Mouse (Mus musculus): Measurements from ENCODE around the gene Rbm17.
"Not testable (repeated sequence)": the region's sequence is repeated elsewhere in the genome, so short reads cannot be mapped to it uniquely, and the experiment has no call there.

Gene Rbm17

DNA sequence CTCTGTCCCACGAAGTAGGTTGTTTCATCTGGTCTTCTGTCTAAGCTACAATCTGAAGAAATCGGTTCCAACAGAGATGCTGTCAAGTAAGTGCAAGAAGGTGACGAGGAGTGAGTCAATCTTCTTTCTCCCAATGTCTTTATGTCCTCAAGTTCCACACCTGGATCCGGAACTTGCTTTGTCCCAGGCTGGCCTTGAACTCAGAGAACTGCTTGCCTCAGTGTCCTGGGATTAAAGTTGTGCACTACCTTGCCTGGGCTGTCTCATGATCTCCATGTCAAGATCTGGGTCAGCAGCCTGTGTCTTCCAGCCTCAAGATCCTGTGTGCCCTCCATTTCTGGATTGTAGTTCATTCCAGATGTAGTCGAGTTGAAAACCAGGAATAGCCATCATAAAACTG, at the start of gene Rbm17:
TSS of gene Rbm17 (minus strand) at position 101 of the 400 bp plus-strand sequence.
- DNase-seq (ENCODE audit: low read depth, low spot score) = no peak

DNA sequence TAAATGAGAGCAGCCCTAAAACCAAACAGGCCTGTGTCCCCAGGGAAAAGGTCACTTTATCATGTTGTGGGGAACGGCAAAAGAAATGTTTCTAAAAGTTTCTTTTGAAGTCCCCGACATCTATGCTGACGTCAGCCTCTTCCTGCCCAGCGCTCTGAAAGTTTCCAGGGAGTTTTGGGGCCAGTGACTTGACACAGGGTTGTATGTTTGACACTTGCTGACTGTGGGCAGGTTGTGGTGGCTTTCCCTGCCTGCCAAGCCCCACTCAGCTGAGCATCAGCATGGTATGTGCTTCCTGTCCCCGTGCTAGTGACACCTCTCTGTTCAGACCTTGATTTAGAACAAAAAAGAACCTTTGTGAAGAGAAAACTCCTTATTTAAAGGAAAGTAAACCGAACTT, 49.4 kb upstream of the Rbm17 start:
- peak; percentile 93 for DNase-seq (ENCODE audit: low read depth, low spot score)

DNA sequence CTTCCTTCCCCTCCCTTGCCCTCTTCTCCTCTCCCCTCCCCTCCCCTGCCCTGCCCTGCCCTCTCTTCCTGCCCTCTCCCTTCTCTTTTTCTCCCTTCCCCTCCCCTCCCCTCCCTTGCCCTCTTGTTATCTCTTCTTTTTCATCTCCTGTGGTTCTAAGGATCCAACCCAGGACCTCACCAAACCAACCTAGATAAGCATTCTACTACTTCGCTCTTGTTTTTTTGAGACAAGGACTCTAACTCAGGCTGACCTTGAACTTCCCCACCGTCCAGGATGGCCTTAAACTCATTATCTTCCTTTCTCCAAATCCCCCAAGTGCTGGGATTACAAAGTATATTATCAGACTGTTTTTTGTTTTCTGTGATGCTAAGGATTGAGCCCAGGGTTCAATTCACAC, 48.8 kb upstream of the Rbm17 start:
- peak; percentile 77 for DNase-seq (ENCODE audit: low read depth, low spot score)

DNA sequence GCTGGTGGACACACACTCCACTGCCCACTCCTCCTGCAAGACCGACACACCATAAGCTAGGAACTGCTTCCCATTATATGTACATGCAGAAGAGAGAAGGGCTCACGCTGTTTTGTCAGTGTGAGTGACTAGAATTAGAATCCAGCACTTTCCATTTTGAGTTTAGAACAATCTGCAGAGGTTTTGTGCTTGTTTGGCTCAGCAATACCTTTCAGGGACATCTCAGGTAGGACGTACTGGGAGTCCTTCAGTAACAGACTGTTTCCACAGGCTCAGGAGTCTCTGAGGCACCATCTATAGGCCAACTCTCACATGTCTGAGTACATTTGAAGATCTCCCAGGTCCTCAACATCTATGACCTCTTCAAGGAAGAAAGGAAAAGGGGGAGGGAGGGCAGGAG, 48.2 kb upstream of the Rbm17 start:
- peak; percentile 24 for DNase-seq (ENCODE audit: low read depth, low spot score)

DNA sequence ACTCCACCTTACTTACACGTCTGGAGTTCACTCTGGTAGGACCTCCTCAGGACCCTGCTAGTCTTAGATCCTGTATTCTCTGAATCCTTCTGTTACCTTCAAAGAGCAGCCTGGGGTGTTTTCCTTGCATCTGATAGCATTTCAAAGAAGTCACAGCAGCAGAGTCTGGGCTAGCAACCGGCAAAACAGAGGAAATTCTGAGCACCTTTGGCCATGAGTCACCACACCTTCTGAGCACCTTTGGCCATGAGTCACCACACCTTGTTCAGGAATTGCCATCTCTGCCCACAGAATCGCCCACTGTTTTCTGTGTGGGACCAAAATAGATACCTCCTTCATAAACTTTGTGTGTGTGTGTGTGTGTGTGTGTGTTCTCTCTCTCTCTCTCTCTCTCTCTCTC, 47.5 kb upstream of the Rbm17 start:
- DNase-seq (ENCODE audit: low read depth, low spot score) = peak; percentile 75

DNA sequence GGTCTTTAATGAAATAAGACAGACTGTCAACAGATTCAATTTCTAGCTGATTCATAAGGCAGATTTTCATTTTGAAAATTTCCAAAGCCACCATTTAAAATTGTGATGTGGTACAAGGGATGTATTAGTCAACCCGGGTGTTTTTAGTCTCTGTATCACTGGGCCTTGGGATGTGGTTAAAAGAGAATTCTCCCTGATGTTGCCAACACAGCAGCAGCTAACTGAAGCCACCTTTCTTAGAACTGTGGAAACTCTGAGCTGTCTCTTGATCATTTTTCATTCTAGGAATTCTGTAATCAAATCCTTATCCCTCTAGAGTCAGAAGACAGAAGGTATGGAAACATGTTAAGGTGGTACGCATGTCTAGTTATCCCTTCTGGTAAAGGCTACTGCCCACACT, 41.3 kb upstream of the Rbm17 start:
- DNase-seq (ENCODE audit: low read depth, low spot score) = peak; percentile 44

DNA sequence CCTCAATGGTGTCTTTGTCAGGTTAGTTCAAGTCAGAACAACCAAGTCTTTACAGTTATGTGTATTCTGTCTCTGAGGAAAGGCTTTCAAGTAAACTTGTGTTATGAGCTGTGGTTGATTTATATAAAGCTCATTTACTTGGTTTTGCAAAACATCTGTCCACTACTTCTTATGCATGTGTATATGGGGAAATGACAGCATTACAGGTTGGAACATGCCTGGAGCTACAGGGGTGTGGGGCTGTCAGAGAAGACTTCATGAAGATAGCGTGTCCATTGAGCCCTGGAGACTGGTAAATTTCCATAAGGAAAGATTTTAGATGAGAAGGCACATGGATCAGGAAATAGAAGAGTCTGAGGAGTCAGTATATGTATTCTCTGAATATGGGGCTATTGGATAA, 40.1 kb upstream of the Rbm17 start:
- DNase-seq (ENCODE audit: low read depth, low spot score) = no peak

DNA sequence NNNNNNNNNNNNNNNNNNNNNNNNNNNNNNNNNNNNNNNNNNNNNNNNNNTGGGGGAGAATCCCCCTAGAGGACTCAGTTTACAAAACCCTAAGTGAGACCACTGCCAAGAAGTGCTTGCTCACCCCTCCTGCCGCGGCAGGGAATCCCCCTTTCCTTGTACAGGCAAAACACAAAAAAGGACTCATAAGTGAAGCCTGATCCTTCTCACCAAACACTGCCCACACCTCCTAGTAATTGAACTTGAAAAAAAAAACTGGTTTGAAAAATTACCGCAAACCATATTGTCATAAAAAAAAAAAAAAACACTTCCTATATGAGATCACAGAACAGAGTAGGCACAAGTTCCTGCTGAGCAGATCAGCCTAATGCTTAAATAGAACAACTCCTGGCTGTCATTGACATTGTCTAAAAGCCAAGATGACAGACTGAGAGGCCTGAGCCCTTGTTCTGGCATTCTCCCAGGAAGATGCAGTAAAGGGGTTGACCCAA, 38.5 kb upstream of the Rbm17 start, which contains the start of gene Il2ra:
TSS of gene Il2ra (plus strand) at position 357 of the 491 bp plus-strand sequence.
- DNase-seq (ENCODE audit: low read depth, low spot score) = peak; percentile 78

DNA sequence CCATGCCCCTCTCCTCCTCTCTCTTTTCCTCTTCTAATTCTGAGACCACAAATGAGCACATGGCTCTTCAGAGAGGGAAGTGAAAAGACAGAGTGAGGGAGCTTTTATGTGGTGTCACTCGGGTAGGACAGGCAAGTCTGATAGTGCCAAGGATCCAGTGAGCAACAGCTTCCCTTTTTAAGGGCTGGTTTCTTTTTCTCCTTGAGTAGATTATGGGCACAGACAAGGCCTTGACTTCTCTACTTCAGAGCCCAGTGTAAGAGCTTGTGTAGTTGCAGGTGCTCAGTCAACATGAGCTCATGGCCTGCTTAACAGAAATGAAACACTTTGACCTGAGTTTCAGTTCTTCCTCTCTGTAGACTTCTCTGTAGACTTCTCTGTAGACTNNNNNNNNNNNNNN, 33.2 kb upstream of the Rbm17 start:
- DNase-seq (ENCODE audit: low read depth, low spot score) = peak; percentile 52

DNA sequence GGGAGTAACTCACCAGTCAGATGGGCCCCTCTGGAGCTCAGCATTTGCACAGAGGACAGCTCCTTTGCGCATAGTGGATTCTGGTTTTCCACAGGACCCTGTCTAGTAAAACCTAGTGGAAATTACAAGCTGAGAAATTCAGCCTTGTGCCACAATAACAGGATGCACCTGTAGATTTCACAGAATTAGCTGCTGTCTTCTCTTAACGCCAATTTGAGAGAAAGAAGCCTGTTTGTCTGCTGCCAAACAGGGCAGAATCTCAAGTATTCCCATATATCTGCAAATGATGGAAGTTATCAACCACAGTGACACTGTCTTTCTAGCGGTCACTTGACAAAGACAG, 32.2 kb upstream of the Rbm17 start:
- no peak for DNase-seq (ENCODE audit: low read depth, low spot score)

DNA sequence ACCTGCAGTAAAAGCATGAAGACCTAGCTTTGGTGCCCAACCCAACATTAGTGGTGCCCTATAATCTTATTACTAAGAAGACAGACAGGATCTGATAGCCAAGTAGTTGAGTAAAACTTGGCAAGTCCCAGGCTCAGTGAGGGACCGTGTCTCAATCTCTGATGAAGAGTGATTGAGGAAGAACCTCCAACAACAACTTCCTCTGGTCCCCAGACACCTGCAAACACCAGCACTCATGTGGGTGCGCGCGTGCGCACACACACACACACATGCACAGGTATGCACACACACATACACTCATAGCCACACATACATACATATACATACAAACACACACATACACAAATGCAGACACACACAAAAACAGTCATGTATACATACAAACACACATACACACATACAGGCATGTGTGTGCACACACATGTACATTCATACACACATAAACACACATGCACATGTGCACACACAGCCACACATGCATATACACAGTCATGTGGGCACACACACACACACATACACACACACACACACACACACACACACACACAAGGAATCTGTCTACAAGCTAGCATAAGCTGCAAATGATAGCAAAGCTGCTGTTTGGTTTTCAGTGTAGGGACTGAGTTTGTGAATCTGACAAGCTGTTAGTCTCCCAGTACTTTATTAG, 31.7 kb upstream of the Rbm17 start:
- DNase-seq (ENCODE audit: low read depth, low spot score) = peak; percentile 53

DNA sequence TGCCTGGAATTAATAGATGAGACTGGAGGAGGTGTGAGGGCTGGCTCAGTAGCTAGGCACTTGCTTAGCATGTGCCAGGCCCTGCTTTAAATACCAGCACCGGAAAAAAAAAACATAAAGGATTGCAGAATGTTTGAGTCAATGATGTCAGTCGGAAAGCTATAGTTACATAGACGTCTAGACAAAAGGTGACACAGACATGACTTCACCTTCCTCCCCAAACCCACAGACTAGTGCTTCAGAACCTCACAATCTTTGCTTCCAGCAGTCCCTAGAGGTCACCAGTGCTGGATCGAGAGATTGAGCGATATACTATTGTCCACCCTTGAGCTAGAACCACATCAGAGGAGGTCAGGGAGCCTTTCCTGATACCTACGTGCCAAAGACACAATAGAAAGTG, 31.1 kb upstream of the Rbm17 start:
- peak; percentile 43 for DNase-seq (ENCODE audit: low read depth, low spot score)

DNA sequence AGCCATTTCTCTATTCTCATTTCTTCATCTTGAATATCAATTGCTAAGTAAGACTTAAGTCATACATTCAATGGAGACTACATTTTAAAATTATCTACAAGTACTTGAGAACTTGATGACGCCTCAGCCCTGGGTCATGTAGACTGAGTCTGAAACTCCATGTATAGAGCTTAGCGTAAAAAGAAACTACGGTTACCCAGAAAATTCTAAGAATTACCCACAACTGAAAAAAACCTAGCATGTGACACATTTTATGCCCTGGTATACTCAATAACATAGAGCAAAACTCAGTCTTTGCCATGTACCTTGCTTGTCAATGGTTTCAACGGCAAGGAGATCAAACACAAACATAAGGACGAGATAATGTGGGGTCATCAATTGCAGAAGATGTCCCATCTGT, 21.9 kb upstream of the Rbm17 start, which contains the start of gene Gm17490:
TSS of gene Gm17490 (minus strand) at position 375 of the 400 bp plus-strand sequence.
- no peak for DNase-seq (ENCODE audit: low read depth, low spot score)

DNA sequence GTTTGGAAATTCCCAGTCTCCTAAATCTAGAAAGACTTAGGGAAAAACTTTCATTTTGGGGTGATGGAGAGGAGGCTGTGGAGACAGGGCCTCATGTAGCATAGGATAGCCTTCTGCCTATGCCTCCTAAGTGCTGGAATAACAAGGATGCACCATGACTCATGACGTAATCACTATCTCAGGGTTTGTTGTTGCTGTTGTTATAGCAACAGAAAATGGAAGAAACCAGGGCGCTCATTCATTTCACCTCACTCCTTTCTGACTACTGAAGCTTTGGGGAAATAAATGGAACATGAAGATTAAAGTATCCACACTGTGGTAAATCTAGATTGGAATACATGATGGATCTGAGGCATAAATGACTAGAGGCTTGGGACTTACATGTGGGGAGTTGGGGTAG, 19.8 kb upstream of the Rbm17 start:
- DNase-seq (ENCODE audit: low read depth, low spot score) = no peak

DNA sequence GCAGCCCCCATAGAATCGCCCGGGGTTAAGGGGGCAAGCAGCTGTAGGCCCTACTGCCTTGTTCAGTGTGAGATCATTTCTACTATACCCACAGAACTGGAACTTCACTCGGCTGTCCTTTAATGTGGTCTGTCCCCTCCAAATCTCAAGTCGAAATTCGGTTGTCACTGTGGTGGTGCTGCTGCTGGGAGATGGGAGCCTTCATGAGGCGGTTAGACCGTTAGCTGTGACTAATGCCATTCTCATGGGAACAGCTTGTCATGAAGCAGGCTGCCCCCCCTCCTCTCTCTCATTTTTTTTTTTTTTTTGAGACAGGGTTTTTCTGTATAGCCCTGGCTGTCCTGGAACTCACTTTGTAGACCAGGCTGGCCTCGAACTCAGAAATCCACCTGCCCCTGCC, 19.2 kb upstream of the Rbm17 start:
- no peak for DNase-seq (ENCODE audit: low read depth, low spot score)

DNA sequence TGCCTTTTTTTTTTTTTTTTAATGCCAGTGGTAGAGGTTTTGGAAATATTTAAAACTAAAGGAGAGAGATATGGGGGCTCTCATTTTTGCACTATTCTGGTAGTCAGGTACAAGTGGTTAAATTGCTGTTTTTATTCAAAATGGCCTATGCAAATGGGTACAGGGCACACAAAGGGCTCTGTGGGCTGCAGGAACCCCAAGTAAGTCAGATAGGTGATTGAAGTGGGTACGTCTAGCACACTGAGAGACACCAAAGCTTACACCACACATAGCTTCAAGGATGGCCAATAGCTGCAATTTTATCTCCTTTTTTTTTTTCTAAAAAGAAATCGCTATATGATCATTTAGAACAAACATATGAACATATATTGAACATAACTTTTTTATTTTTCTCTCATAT, 15.6 kb upstream of the Rbm17 start:
- peak; percentile 36 for DNase-seq (ENCODE audit: low read depth, low spot score)

DNA sequence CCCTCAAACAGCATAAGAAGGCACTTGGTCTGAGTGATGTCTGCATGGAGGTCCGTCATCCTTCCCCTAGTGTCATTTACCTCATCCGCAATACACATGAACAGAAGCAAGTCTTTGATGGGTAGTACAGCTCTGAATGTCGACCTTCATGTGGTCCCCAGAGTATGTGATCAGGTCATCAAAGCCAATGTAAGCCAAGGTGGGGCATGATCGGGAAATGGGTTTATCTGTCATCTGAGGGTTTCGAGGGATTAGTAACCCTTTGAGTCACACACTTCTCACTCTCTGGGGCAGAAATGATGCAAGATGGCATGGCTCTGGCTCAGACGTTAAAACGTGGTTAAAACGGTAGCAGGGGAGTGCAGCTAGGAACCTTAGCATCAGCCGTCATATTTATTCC, 12.9 kb upstream of the Rbm17 start:
- DNase-seq (ENCODE audit: low read depth, low spot score) = peak; percentile 67

DNA sequence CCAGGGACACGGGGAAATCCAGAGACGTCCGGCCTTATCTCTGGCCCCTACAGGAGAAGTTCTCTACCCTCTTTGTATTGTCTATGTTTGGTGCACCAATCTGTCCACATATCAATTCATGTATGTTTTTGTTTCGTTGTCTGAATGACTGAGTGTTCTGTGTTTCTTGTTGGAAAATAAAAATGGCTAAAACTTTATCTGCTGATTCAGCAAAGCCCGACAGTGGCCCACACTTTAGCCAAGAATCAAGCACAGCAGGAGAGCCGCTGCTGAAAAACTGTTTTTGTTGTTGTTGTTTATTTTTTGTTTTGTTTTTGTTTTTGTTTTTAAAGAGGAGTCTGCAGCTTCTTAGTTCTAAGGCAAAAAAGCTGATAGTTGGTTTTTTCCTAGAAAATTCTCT, 9.0 kb upstream of the Rbm17 start:
- DNase-seq (ENCODE audit: low read depth, low spot score) = not testable (repeated sequence)

DNA sequence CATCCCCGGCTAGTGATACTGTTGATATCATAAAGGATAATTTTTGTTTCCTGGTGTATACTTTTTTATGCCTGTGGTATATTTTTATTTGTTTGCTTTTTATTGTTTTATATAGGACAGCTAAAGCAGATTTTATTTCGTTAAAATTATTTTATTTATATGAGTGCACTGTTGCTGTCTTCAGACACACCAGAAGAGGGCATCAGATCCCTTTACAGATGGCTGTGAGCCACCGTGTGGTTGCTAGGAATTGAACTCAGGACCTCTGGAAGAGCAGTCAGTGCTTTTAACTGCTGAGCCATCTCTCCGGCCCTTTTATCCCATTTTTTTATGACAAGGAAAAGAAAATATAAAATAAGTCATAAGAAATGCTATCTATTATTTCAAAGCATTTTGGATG, 2.8 kb upstream of the Rbm17 start:
- DNase-seq (ENCODE audit: low read depth, low spot score) = not testable (repeated sequence)

DNA sequence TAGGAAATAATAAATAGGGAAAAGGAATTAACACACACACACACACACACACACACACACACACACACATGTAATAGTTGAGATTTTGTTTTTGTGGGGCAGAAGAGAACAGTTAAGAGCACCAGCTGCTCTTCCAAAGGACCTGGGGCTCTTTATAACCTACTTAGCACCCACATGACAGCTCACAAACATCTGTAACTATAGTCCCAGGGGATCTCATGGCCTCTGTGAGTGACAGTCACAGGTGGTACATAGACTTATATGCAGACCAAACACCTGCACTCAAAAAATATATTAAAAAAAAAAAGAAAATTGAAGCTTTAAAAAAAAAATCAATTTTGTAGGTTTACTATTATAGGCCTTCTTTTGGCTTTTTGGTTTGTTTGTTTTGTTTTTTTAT, 958 bp upstream of the Rbm17 start:
- DNase-seq (ENCODE audit: low read depth, low spot score) = no peak

DNA sequence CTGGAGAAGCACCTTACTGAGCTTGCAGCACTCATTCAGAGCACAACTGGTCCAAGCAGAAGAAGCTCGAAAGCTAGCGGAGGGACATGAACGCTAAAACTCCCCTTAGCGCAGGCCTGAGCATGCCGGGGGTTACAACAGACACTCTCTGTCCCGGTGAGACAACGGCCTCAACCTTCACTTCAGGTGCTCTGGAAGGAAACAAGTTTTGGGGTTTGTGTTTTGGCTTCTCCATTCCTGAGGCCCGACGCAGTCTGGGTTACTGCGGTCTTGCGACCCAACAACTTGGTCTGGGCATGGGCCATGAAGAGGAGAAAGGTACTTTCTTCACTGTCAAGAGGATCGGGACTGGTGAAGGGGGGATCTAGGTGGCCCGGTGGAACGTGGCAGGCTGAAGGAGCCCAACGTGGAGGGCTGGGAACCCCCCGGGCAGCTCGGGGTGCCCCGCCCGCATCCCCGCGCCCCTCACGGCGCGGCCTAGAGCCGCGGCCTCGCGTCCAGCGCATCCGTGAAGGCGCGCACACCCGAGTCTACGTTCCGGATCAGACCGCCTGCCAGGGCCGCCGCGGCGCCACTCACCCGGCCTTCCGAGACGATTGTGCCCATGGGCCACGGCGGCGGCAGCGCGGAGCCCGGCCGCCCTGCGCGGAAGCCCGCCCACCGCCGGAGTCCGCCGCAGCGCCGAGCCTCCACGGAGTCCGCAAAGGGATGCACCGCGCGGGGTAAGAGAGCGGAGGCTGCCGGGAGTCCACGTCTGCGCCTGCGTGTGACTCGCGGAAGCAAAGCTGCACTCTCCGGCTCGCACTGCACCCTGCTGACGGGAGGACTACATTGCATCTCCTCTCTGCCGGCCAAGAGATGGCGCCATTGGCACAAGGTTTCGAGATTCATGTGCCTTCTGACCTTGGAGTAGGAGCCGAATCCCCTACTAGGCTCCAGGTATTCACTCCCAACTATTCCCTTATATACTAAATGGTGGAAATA, 1.2 kb downstream of the Rbm17 start:
- DNase-seq (ENCODE audit: low read depth, low spot score) = peak; percentile 94

DNA sequence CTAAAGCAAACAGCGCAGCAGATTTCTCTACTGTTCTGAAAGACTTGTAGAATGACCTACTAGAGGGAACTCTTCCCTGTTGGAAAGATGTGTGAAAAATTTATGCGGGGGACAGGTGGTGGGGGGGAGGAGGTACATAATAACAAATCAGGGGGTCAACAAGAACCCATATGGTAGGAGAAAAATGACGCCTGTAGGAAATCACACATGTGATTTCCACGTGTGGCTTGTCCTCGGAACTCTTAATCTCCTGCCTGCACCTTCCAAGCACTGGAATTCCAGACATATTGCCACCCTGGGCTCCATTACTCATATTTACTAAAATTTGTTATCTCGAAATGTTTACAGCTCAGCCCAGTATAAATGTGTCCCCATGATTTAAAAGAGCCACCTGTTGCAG, 2.2 kb downstream of the Rbm17 start:
- DNase-seq (ENCODE audit: low read depth, low spot score) = no peak

DNA sequence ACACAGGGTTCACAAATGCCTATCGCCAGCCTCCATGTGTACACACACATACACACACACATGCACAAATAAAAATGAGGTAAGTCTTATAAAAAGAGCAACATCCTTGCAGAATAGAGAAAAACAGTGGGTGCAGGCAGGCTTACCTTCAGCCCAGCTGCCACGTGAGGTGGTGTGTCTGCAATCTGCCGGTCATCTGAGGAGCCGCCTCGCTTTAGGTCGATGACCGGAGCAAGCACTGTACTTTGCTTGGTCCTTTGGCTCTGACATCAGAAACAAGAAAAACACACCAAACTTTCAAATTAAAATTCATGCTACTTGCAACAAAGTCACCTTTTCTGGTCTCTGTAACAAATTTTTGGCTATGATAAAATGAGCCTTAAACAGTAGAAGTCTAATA, 6.0 kb downstream of the Rbm17 start:
- DNase-seq (ENCODE audit: low read depth, low spot score) = no peak
